Mouse (Mus musculus) stomach, embryonic 14.5 days (tissue): ENCODE data around the gene Gm9803. TPM values are rescaled to one million over a fixed set of nuclear protein-coding genes. Genes with fewer than 3 reads are reported as not detected.
"Not testable (repeated sequence)": the region's sequence is repeated elsewhere in the genome, so short reads cannot be mapped to it uniquely, and the experiment has no call there.

Source experiments
- ATAC-seq: fragments of 200-750 bp; cut with Nextera tagmentation; 2 replicates; pipeline ENCODE4 v1.8.0; 2017; ENCODE audit warnings: low read depth, moderate TSS enrichment; ENCODE audit not compliant: insufficient number of reproducible peaks, insufficient read depth, low FRiP score
- H3K27ac ChIP-seq: fragments of 300-500 bp; sonication (generic); 2 replicates; pipeline ENCODE4 v1.5.1; 2014; ENCODE audit warnings: mild to moderate bottlenecking, low read length, moderate library complexity, mixed read lengths
- H3K27me3 ChIP-seq: fragments of 300-500 bp; sonication (generic); 2 replicates; pipeline ENCODE4 v1.6.1; 2014; ENCODE audit warnings: low read length, control low read depth, mixed read lengths; ENCODE audit not compliant: control insufficient read depth, insufficient read depth
- H3K36me3 ChIP-seq: fragments of 300-500 bp; sonication (generic); 2 replicates; pipeline ENCODE4 v1.6.1; 2014; ENCODE audit warnings: mild to moderate bottlenecking, control low read depth, low read length, moderate library complexity, mixed read lengths; ENCODE audit not compliant: control insufficient read depth, insufficient read depth
- H3K4me1 ChIP-seq: fragments of 300-500 bp; sonication (generic); 2 replicates; pipeline ENCODE4 v1.6.1; 2014; ENCODE audit warnings: low read length, control low read depth, mixed read lengths; ENCODE audit not compliant: control insufficient read depth, insufficient read depth
- H3K4me2 ChIP-seq: fragments of 300-500 bp; sonication (generic); replicated peaks from 2 replicates; pipeline ENCODE4 v1.6.1; 2014; ENCODE audit warnings: low read depth, low read length, control low read depth
- H3K4me3 ChIP-seq: fragments of 300-500 bp; sonication (generic); 2 replicates; pipeline ENCODE4 v1.5.1; 2014; ENCODE audit warnings: low read depth, low read length, control low read depth
- H3K9ac ChIP-seq: fragments of 300-500 bp; sonication (generic); replicated peaks from 2 replicates; pipeline ENCODE4 v1.6.1; 2014; ENCODE audit warnings: low read depth, mild to moderate bottlenecking, control low read depth, low read length, moderate library complexity, mixed read lengths
- H3K9me3 ChIP-seq: fragments of 300-500 bp; sonication (generic); 2 replicates; pipeline ENCODE4 v1.6.1; 2016; ENCODE audit warnings: low read depth, low read length, control low read depth; ENCODE audit not compliant: control insufficient read depth
- WGBS: fragments of 180-500 bp; shearing (Covaris S2); extraction: QIAGEN DNeasy Blood & Tissue Kit; methylation state at CpG from one replicate; pipeline ENCODE4 v1.1.7; 2014; 5-methylcytosine and 5-hydroxymethylcytosine counted together
- polyA plus RNA-seq: library from polyadenylated mRNA; unstranded; fragments of >200 nt; fragmentation: Nextera tagmentation; extraction: Ambion mirVana; gene quantifications from 2 replicates; pipeline ENCODE4 v1.2.1, GENCODE M21; 2014

Gm9803 gene
- 9.4 and 13.6 TPM in 2 replicates for polyA plus RNA-seq

DNA sequence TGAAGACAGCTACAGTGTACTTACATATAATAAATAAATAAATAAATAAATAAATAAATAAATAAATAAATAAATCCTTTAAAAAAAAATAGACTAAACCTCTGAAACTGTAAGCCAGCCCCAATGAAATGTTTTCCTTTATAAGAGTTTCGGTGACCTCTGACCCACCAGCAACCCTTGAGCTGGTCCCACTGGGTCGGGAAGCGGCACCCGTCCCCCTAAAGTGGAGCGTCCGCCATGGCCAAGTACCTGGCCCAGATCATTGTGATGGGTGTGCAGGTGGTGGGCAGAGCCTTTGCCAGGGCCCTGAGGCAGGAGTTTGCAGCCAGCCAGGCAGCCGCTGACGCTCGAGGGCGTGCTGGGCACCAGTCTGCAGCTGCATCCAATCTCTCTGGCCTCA lies at the start of gene Gm9803:
Gm9803 (plus strand) TSS at position 154 of the 400 bp plus-strand sequence.
- H3K36me3 ChIP-seq, result peaks cover 10% of the 10 kb centered on the region
- H3K9me3 ChIP-seq, H3K9ac ChIP-seq, H3K4me1 ChIP-seq, H3K27me3 ChIP-seq, H3K27ac ChIP-seq, ATAC-seq, H3K4me2 ChIP-seq, H3K4me3 ChIP-seq: not testable (repeated sequence)
- 97% methylated on average over 10 of the region's 10 CpGs for WGBS

DNA sequence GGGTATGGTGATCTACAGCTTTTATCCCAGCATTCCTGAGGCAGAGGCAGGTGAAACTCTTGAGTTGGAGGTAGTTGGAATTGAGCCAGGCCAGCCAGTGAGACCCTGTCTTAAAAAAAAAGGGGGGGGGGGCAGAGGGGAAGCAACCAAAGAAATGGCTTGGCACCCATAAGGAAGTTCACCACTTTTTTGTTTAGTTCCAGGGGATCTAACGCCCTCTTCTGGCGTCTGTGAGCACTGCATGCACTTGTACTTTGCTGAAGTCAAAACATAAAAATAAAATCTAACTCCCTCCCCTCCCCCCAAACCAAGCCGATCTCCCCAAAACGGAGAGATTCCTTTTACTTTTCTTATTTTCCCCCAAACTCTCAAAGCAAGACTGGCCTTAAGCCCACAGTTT lies 48.5 kb upstream of the Gm9803 start:
- no peak for ATAC-seq
- no peak overlapping the region for H3K4me2 ChIP-seq
- H3K9ac ChIP-seq, result no peak overlapping the region
- no peaks in the 10 kb centered on the region for H3K9me3 ChIP-seq
- WGBS, result 58% methylated on average over 4 of the region's 4 CpGs
- no peaks in the 10 kb centered on the region for H3K27me3 ChIP-seq
- H3K4me3 ChIP-seq, result no peak overlapping the region
- H3K36me3 ChIP-seq, result no peaks in the 10 kb centered on the region
- peaks cover 10% of the 10 kb centered on the region; the same call in 1 of the 2 replicates for H3K4me1 ChIP-seq
- no peak overlapping the region for H3K27ac ChIP-seq

DNA sequence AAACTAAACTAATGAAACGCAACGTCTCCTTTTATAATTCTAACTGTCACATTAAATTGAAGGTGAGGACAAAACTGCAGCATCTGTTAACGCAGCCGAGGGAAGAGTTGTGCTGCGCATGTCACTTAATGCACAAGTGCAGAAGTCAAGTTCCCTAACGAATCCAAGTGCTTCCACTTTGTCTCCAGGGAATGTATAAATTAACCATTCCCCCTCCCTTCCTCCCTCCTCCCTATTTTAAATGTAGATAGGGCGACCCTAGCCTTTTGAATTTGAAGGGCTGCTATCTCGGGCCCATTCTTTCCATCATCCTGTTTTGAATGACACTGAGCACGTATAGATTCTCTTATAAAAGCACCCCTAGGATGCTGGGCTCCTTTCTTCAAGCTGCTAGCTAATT lies 46.4 kb upstream of the Gm9803 start:
- 13% methylated on average over 9 of the region's 9 CpGs for WGBS
- Histone ChIP-seq H3K27ac (no peak overlapping the region; the same call in 1 of the 2 replicates), H3K4me3 (peak overlapping the region; percentile 79)

DNA sequence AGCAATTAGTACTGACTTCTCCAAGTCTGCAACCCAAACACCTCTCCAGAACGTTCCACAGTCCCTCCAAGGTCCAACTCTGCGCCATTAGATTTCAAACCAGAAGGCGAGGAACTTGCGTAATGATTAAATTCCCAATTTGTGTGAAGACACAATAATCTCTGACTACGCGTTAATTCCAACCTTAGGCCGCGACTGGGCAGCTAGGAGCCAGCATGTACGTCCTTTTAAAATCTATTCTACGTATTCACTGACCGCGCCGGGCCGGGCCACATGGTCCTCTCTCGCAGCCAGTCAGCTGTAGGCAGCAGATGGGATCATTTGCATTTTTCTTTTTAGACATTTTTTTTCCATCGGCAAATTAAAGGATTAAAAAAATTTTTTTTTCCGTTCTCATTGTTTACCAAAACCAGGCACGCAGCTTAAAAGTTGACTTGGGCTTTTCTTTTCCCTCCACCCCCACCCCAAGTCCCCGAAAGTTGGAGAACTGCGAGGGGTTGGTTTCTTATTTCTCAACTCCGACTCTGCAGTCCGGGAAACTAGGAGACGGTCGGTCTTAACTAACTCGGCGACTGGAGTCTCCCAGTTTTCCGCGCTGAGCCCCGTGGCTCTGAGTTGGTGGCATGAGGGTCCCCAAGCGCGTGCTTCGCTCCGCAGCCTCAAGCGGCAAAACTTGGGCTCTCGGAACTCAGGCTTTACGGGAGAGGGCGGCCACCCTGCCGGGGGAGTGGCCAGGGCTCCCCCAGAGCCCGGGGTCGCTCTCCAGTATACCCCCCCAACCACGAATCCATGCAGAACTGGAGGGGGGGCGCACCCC lies 45.8 kb upstream of the Gm9803 start:
- Histone ChIP-seq H3K9me3 (no peaks in the 10 kb centered on the region), H3K4me2 (peak overlapping the region; percentile 88), H3K27ac (peak overlapping the region; percentile 98), H3K9ac (peak overlapping the region; percentile 94), H3K36me3 (no peaks in the 10 kb centered on the region), H3K4me3 (peak overlapping the region; percentile 79), H3K4me1 (peaks cover 19% of the 10 kb centered on the region; the same call in 1 of the 2 replicates), H3K27me3 (no peaks in the 10 kb centered on the region)
- ATAC-seq, result peak; percentile 7; the same call in 1 of the 2 replicates
- under 1% methylated on average over 42 of the region's 42 CpGs for WGBS

More for the DNA sequence above, 46.4 kb upstream of the Gm9803 start:
- Histone ChIP-seq H3K4me1 (peaks cover 14% of the 10 kb centered on the region; the same call in 1 of the 2 replicates), H3K36me3 (no peaks in the 10 kb centered on the region), H3K4me2 (peak overlapping the region; percentile 88), H3K27me3 (no peaks in the 10 kb centered on the region), H3K9ac (0 out of 2 replicates have a peak overlapping the region, but pooled peaks have one; percentile 94), H3K9me3 (no peaks in the 10 kb centered on the region)
- no peak for ATAC-seq

DNA sequence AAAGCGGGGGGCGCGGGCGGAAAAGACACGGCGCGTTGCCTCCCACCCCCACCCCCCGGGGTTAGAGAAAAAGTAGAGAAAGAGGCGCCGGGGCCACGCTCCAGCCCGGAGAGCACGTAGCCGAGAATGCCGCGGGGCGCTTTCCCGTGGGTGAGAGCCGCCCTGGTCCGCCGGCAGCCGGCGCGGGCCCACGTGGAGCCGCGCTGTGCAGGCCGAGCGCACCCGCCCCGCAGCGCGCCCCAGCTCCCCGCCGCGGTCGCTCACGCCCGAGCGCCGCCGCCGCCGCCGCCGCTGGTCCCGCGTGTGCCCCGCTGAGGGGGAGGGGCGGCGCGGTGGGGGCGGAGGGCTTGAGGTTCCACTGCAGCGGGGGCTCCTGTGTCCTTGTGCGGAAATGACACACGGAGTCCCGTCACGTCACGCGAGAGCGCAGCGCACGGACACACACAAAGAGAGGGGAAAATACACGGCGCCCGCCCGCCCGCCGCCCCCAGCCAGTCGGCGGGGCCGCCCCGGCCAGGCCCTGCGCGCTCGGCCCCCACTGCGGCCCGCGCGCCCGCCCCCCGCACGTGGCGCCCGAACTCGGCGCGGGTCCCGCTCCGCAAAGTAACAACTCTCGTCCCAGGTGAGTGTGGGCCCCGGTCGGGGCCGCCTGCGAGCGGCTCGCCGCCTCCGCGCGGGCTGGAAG lies 45.0 kb upstream of the Gm9803 start, which contains the start of gene Bend3:
Bend3 (plus strand) TSS at position 81 of the 685 bp plus-strand sequence.
- Histone ChIP-seq H3K4me3 (peak within 1 kb of the TSS; percentile 79), H3K27me3 (no peaks in the 10 kb centered on the region), H3K9ac (peak within 1 kb of the TSS; percentile 94), H3K4me1 (peaks cover 25% of the 10 kb centered on the region; the same call in 1 of the 2 replicates), H3K36me3 (no peaks in the 10 kb centered on the region), H3K4me2 (peak within 1 kb of the TSS; percentile 88), H3K27ac (peak within 1 kb of the TSS; percentile 98), H3K9me3 (no peaks in the 10 kb centered on the region)
- under 1% methylated on average over 88 of the region's 101 CpGs for WGBS
- peak; percentile 40 for ATAC-seq

DNA sequence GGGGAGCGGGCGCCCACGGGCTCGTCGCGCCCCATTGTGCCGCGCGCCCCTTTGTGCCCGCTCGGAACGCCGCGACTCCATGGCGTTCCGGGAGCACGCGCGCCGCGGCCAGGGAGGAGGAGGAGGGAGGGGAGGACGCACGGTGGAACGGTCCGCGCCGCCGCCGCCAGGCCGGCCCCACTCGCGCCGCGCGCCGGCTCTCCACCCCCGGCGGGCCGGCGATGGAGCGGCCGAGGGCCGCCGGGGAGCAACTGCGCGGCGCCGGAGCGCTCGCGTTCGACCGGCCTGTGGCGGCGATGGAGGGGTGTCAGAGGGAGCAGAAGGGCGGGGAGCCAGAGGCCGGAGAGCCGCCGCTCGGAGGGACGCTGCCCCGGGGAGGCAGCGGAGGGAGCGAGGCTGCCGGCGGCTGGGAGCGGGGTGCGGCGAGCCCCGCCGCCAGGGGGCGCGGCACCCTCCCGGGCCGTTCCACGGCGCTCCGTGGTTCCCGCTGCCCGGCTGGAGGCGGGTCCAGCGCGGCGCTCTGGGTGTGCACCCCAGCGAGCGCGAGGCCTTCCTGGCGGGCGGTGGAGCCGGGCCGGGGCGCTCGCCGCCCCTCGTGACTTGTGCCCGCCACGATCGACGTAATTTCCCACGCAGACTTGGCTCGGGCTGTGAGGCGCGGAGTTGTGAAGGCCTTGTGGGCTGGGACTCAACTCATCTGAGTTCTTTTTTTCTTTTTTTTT lies 44.3 kb upstream of the Gm9803 start:
- peak overlapping the region; percentile 88 for H3K4me2 ChIP-seq
- H3K9me3 ChIP-seq, result no peaks in the 10 kb centered on the region
- WGBS, result under 1% methylated on average over 70 of the region's 103 CpGs
- peak; percentile 87 for ATAC-seq
- no peaks in the 10 kb centered on the region for H3K27me3 ChIP-seq
- H3K4me3 ChIP-seq, result peak overlapping the region; percentile 79
- H3K36me3 ChIP-seq, result no peaks in the 10 kb centered on the region
- peaks cover 25% of the 10 kb centered on the region; the same call in 1 of the 2 replicates for H3K4me1 ChIP-seq
- H3K27ac ChIP-seq, result peak overlapping the region; percentile 98
- peak overlapping the region; percentile 94 for H3K9ac ChIP-seq

DNA sequence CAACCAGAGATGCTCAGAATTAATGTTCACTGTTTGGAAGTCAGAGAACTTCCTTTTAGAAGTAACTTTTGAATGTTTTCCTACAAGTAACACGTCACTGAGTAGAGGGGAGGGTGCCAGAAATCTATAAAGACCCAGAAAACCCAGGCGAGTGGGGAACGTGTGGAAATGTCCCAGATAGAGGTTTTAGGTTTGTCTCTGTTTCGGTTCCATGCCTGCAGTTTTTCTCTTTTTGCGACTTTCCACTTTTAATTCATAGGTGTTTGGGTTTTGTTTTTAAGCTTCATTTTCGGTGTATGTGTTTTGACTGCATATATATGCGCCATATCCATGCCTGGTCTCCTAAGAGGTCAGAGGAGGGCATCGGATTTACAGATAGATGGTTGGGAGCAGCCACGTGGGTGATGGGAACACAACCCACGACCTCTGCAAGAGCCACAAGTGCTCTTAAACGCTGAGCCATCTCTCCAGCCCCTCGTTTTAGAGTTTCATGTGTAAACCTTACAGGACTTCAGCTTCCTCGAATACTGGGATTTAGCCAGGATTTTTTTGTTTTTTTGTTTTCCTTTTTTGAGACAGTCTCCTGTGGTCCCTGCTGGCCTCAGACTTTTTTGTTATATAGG lies 43.5 kb upstream of the Gm9803 start:
- no peaks in the 10 kb centered on the region for H3K9me3 ChIP-seq
- WGBS, result 6% methylated on average over 13 of the region's 13 CpGs
- H3K4me3 ChIP-seq, result peak overlapping the region; percentile 79
- peak overlapping the region; percentile 98; the same call in 1 of the 2 replicates for H3K27ac ChIP-seq
- H3K36me3 ChIP-seq, result no peaks in the 10 kb centered on the region
- no peaks in the 10 kb centered on the region for H3K27me3 ChIP-seq
- no peak for ATAC-seq
- H3K4me1 ChIP-seq, result peaks cover 25% of the 10 kb centered on the region; the same call in 1 of the 2 replicates
- peak overlapping the region; percentile 94 for H3K9ac ChIP-seq
- peak overlapping the region; percentile 88 for H3K4me2 ChIP-seq
